Mouse (Mus musculus) CH12.LX (cell line): Measurements from ENCODE around the gene Klhl31. TPM values are rescaled to one million over a fixed set of nuclear protein-coding genes. Genes with fewer than 3 reads are reported as not detected.

ENCODE experiments used
- DNase-seq: peaks from one replicate; pipeline ENCODE4 v3.0.0-alpha.2; 2013; ENCODE audit errors: extremely low read depth
- H3K27ac ChIP-seq: 2 replicates; pipeline ENCODE4 v1.5.1; 2012; ENCODE audit warnings: low read depth, mild to moderate bottlenecking, control low read depth, moderate library complexity; ENCODE audit not compliant: insufficient read depth
- H3K27me3 ChIP-seq: replicated peaks from 2 replicates; pipeline ENCODE3; 2012; ENCODE audit warnings: inconsistent platforms
- H3K36me3 ChIP-seq, 2 experiments: replicated peaks in 1 of 2; 2 replicates each; pipeline versions ENCODE3 to v1.6.1; 2012; ENCODE audit warnings: inconsistent platforms in 1 of 2, low read length in 1 of 2, mild to moderate bottlenecking in 1 of 2, mixed read lengths in 1 of 2, moderate library complexity in 1 of 2; ENCODE audit not compliant: control insufficient read depth in 1 of 2, insufficient read depth in 1 of 2
- H3K4me1 ChIP-seq, 2 experiments: 2 replicates each; pipeline ENCODE4 v1.6.1; 2012; ENCODE audit warnings: inconsistent platforms in 1 of 2, moderate library complexity in 1 of 2; ENCODE audit not compliant: insufficient read depth in 2 of 2, control insufficient read depth in 1 of 2
- H3K4me2 ChIP-seq: 2 replicates; pipeline ENCODE4 v1.6.1; 2012; ENCODE audit warnings: low read depth, mild to moderate bottlenecking, control low read depth; ENCODE audit not compliant: poor library complexity, insufficient read depth, severe bottlenecking
- H3K4me3 ChIP-seq, 3 experiments: fragments of 150-350 bp in 1 of 3; sonication (generic) in 1 of 3; replicated peaks in 1 of 3; 2 replicates each; pipeline versions ENCODE3 to v1.5.1; 2011 to 2012; ENCODE audit warnings: low read depth in 2 of 3, low read length in 2 of 3, mild to moderate bottlenecking in 2 of 3, moderate library complexity in 2 of 3, control low read depth in 1 of 3, improper control_type of control experiment in 1 of 3, inconsistent platforms in 1 of 3, mixed read lengths in 1 of 3; ENCODE audit not compliant: poor library complexity in 1 of 3
- H3K79me2 ChIP-seq: replicated peaks from 2 replicates; pipeline ENCODE4 v1.6.1; 2012; ENCODE audit warnings: mild to moderate bottlenecking, moderate library complexity; ENCODE audit not compliant: control insufficient read depth, poor library complexity, insufficient read depth, severe bottlenecking; ENCODE audit errors: extremely low read depth
- H3K9ac ChIP-seq: 2 replicates; pipeline ENCODE4 v1.6.1; 2012; ENCODE audit warnings: low read depth, mild to moderate bottlenecking, control low read depth, moderate library complexity; ENCODE audit not compliant: insufficient read depth
- H3K9me3 ChIP-seq: replicated peaks from 2 replicates; pipeline ENCODE3; 2012; ENCODE audit warnings: low read length, inconsistent platforms, mixed read lengths
- CHD1 ChIP-seq: IDR thresholded peaks from 2 replicates; pipeline ENCODE4 v1.6.1; 2012; ENCODE audit warnings: low read depth, low read length, improper control_type of control experiment, inconsistent platforms
- CTCF ChIP-seq, 2 experiments: IDR thresholded peaks in 1 of 2; conservative IDR thresholded peaks in 1 of 2; 2 replicates each; pipeline ENCODE4 v1.5.1; 2011 to 2012; ENCODE audit warnings: low read depth in 2 of 2, low read length in 2 of 2, improper control_type of control experiment in 1 of 2, inconsistent platforms in 1 of 2, mild to moderate bottlenecking in 1 of 2, moderate library complexity in 1 of 2
- ELF1 ChIP-seq: IDR thresholded peaks from 2 replicates; pipeline ENCODE4 v1.6.1; 2014; ENCODE audit warnings: low read depth, mild to moderate bottlenecking, inconsistent platforms, low read length, improper control_type of control experiment
- ETS1 ChIP-seq: conservative IDR thresholded peaks from 2 replicates; pipeline ENCODE4 v1.6.1; 2012; ENCODE audit warnings: low read depth, mild to moderate bottlenecking, inconsistent platforms, low read length, improper control_type of control experiment, moderate library complexity
- GABPA ChIP-seq: IDR thresholded peaks from 2 replicates; pipeline ENCODE4 v1.6.1; 2012; ENCODE audit warnings: low read depth, low read length, improper control_type of control experiment, inconsistent platforms; ENCODE audit not compliant: insufficient replicate concordance
- JUND ChIP-seq: conservative IDR thresholded peaks from 2 replicates; pipeline ENCODE4 v1.6.1; 2011; ENCODE audit warnings: low read depth, low read length, improper control_type of control experiment
- KAT2A ChIP-seq: IDR thresholded peaks from 2 replicates; pipeline ENCODE4 v1.6.1; 2012; ENCODE audit warnings: low read length, improper control_type of control experiment, inconsistent platforms; ENCODE audit not compliant: insufficient replicate concordance
- MEF2A ChIP-seq: IDR thresholded peaks from 2 replicates; pipeline ENCODE4 v1.6.1; 2014; ENCODE audit warnings: low read depth, mild to moderate bottlenecking, inconsistent platforms, low read length, improper control_type of control experiment, borderline replicate concordance
- POLR2AphosphoS2 ChIP-seq: IDR thresholded peaks from 2 replicates; pipeline ENCODE4 v1.6.1; 2011; ENCODE audit warnings: low read depth, low read length, improper control_type of control experiment
- RAD21 ChIP-seq: IDR thresholded peaks from 2 replicates; pipeline ENCODE4 v1.6.1; 2011; ENCODE audit warnings: low read depth, mild to moderate bottlenecking, low read length, improper control_type of control experiment, moderate library complexity
- RCOR1 ChIP-seq: conservative IDR thresholded peaks from 2 replicates; pipeline ENCODE4 v1.6.1; 2012; ENCODE audit warnings: low read depth, mild to moderate bottlenecking, inconsistent platforms, low read length, improper control_type of control experiment
- SMC3 ChIP-seq: IDR thresholded peaks from 2 replicates; pipeline ENCODE4 v1.6.1; 2011; ENCODE audit warnings: low read depth, low read length, improper control_type of control experiment
- USF1 ChIP-seq: IDR thresholded peaks from 2 replicates; pipeline ENCODE4 v1.6.1; 2014; ENCODE audit warnings: low read depth, mild to moderate bottlenecking, inconsistent platforms, low read length, improper control_type of control experiment
- ZNF384 ChIP-seq: IDR thresholded peaks from 2 replicates; pipeline ENCODE4 v1.6.1; 2012; ENCODE audit warnings: low read depth, low read length, improper control_type of control experiment, inconsistent platforms
- dilution Hi-C: fragments of 300-500 bp; cut with MboI; formaldehyde crosslinking; loops from 2 replicates; pipeline ENCODE4 v1.14.3; 2020; ENCODE audit warnings: low sequenced_read_pairs; ENCODE audit not compliant: extremely low pct_unique_long_range_greater_than_20kb, extremely low pct_ligation_motif_present
- in situ Hi-C: fragments of 300-500 bp; cut with MboI; formaldehyde crosslinking; loops from 3 replicates; pipeline ENCODE4 v1.14.3; 2019; ENCODE audit warnings: low sequenced_read_pairs, low pct_ligation_motif_present, low pct_unique_long_range_greater_than_20kb, mixed read lengths
- polyA plus RNA-seq: library from polyadenylated mRNA; unstranded; fragments of >175 nt; gene quantifications from 2 replicates; pipeline ENCODE4 v1.2.1, GENCODE M21; 2012; ENCODE audit warnings: low read depth; ENCODE audit not compliant: insufficient read length
- total RNA-seq, 2 experiments: library from RNA; depleted of rRNA; stranded (reverse); fragments of 300-350 nt in 1 of 2; fragments of >200 nt in 1 of 2; gene quantifications; 2 replicates each; pipeline ENCODE4 v1.2.3; 2012 to 2014

Klhl31 gene
- total and polyA plus RNA-seq, 3 experiments = not detected

DNA sequence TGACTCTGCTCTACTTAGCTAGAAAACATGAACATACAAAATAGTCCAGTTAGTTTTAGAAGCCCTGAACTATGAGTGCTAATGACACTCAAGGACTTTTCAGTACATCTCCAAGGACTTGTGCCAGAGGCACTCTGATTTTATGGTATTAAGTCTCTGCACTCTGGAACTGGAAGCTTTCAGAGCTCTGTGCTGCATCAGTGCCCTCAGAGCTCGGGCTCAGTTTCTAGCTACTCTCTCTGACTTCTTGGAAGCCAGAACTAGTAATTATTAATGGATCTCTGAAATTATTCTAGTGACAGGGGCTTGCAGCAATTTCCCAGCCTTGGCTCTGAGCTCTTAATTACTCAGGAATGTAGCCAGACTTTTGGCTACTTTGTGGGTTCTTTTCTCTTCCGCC is 37.7 kb downstream of the Klhl31 start:
- Histone ChIP-seq H3K36me3 (no peaks in the 10 kb centered on the region), H3K9me3 (peaks cover 5% of the 10 kb centered on the region), H3K9ac (no peak overlapping the region), H3K4me1 (no peaks in the 10 kb centered on the region), H3K27me3 (no peaks in the 10 kb centered on the region), H3K79me2 (no peaks in the 10 kb centered on the region), H3K4me2 (no peak overlapping the region), H3K4me3 (no peak overlapping the region), H3K27ac (no peak overlapping the region)
- dilution Hi-C loops (no loop called here), in situ Hi-C loops (loop anchor here (25.0 kb wide), 1 partner anchor 363 kb away; no protein-coding TSS in a partner anchor)
- DNase-seq = no peak
- TF ChIP-seq POLR2AphosphoS2 (no peak), MEF2A (no peak), GABPA (no peak), JUND (no peak), ZNF384 (no peak), CHD1 (no peak), KAT2A (no peak), ELF1 (no peak), RCOR1 (no peak), ETS1 (no peak)

DNA sequence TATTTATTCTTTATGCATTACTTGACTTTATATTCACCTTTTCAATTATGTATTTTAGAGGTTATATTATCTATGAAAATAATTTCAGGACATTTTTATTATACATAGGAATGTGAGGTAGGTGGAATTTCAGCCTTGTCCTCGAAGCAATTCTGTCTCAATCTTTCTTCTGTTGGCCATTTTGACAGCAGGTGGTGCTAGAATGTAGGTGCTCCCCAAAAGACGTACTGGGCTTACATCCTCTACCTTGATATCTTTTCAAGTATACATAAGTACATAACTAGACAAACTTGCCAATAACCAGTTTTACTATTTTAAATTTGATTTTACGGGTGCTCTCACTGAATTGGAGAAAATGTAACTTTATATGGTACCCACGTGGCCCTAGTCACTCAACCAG is 48.6 kb downstream of the Klhl31 start:
- peaks cover 0 to 4% of the 10 kb centered on the region in 2 experiments; a peak in 1 of 4 replicates for H3K4me1 ChIP-seq
- no peak overlapping the region for H3K4me3 ChIP-seq
- dilution Hi-C loops (no loop called here), in situ Hi-C loops (no loop called here)
- no peaks in the 10 kb centered on the region for H3K9me3 ChIP-seq
- no peak overlapping the region for H3K9ac ChIP-seq
- no peak overlapping the region for H3K27ac ChIP-seq
- no peak for DNase-seq
- H3K27me3 ChIP-seq = no peaks in the 10 kb centered on the region
- no peaks in the 10 kb centered on the region for H3K79me2 ChIP-seq
- TF ChIP-seq USF1 (no peak), RAD21 (peak; percentile 77), CTCF (conservative IDR thresholded peaks at IDR 0.05 in 1 of 2, IDR thresholded peaks at IDR 0.05 in 1 of 2; ENCODE audit: low read depth in 2 of 2, low read length in 2 of 2) (peak in 1 of 2 experiments; percentile 71; a peak in 2 of 4 replicates), SMC3 (peak; percentile 81)
- H3K4me2 ChIP-seq = no peak overlapping the region
- no peaks in the 10 kb centered on the region for H3K36me3 ChIP-seq
